Comparison of ENCODE assay signal across 25 mouse cellular contexts in the genomic region with DNA sequence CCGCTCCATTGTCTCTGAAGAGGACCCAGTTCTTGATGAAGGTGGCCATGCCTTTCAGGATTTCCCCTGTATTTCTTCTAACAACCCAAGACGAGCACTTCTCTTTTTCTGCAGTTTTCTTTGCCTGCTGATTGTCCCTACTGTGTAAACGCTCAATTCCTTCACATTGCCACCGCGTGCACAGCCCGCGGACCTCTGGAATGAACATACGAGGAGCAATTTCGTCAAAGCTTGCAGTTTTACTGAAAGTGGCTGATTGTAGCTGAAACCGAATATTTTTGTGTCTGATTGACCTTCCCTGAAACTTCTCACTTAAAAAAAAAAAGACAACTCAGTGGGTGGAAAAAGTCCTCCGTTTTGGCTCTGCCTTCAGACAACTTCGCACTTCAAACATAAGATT.
"Had no signal": no experiment of that assay in that cellular context is flagged by ENCODE, and none has a peak within 500 bp of the region (broad histone marks: within the 10 kb centered on the region; RNA-seq: fewer than 3 reads in every experiment).

No protein-coding gene starts in this region.

- H3K9ac ChIP-seq: heart, embryonic 12.5 days; hindbrain, embryonic 12.5 days; hindbrain, embryonic 14.5 days; intestine, embryonic 15.5 days; limb, embryonic 13.5 days; limb, embryonic 15.5 days; liver, embryonic 12.5 days had no signal

- H3K4me3 ChIP-seq: heart, embryonic 10.5 days; heart, embryonic 12.5 days; hindbrain, embryonic 10.5 days; hindbrain, embryonic 12.5 days; intestine, embryonic 15.5 days; layer of hippocampus, adult 2 months; limb, embryonic 13.5 days; limb, embryonic 15.5 days; liver, embryonic 12.5 days had no signal

- H3K27me3 ChIP-seq: heart, embryonic 12.5 days; hindbrain, embryonic 12.5 days; intestine, embryonic 15.5 days; limb, embryonic 13.5 days; limb, embryonic 15.5 days had no signal

- H3K9me3 ChIP-seq: heart, embryonic 10.5 days; heart, embryonic 12.5 days; hindbrain, embryonic 10.5 days; hindbrain, embryonic 12.5 days; intestine, embryonic 15.5 days; limb, embryonic 13.5 days; limb, embryonic 15.5 days; liver, embryonic 12.5 days had no signal

- H3K36me3 ChIP-seq: heart, embryonic 10.5 days; heart, embryonic 12.5 days; hindbrain, embryonic 10.5 days; hindbrain, embryonic 12.5 days; intestine, embryonic 15.5 days; limb, embryonic 13.5 days; limb, embryonic 15.5 days; liver, embryonic 12.5 days had no signal

- H3K4me1 ChIP-seq: hindbrain, embryonic 12.5 days had no signal

- H3K27ac ChIP-seq: heart, embryonic 10.5 days; hindbrain, embryonic 10.5 days; hindbrain, embryonic 12.5 days; hindbrain, embryonic 14.5 days; intestine, embryonic 15.5 days; layer of hippocampus, adult 2 months; limb, embryonic 13.5 days; limb, embryonic 15.5 days; liver, embryonic 12.5 days had no signal

- H3K4me2 ChIP-seq: heart, embryonic 12.5 days; hindbrain, embryonic 12.5 days; hindbrain, embryonic 14.5 days; intestine, embryonic 15.5 days; limb, embryonic 13.5 days; limb, embryonic 15.5 days; liver, embryonic 12.5 days had no signal

- ATAC-seq: hindbrain, embryonic 16.5 days; inflammation-experienced regulatory T-cells, adult 6 months; intestine, embryonic 15.5 days; intestine, postnatal 0 days; liver, embryonic 12.5 days had no signal

- DNase-seq: gastrocnemius, postnatal 10 days; gastrocnemius, postnatal 25 days; heart, adult 18-20 months; heart, postnatal 10 days; heart, postnatal 4 days; kidney, adult 18-20 months; kidney, adult 8-10 months; kidney, postnatal 10 days; kidney, postnatal 4 days; layer of hippocampus, adult 9-11 months; layer of hippocampus, postnatal 36 days; left cerebral cortex, postnatal 4 days had no signal
